Mouse (Mus musculus) cortical plate, adult 2 months (tissue): ENCODE measurements at regions not wholly inside any gene's neighbourhood (a gene's known extent, or its start where the extent isn't known, plus 50 kb on each side); places are given as distances from the start of the nearest gene placed in this dataset.

ENCODE experiments used
- CTCF ChIP-seq: fragments of 200-500 bp; IDR thresholded peaks from 2 replicates; pipeline ENCODE4 v1.5.1; 2011; ENCODE audit warnings: mild to moderate bottlenecking, control low read depth, low read length; ENCODE audit not compliant: insufficient read depth; ENCODE audit errors: extremely low read depth
- POLR2A ChIP-seq: fragments of 200-500 bp; IDR thresholded peaks from 2 replicates; pipeline ENCODE4 v1.6.1; 2011; ENCODE audit warnings: mild to moderate bottlenecking, low read length, control low read depth; ENCODE audit not compliant: insufficient read depth; ENCODE audit errors: extremely low read depth

DNA sequence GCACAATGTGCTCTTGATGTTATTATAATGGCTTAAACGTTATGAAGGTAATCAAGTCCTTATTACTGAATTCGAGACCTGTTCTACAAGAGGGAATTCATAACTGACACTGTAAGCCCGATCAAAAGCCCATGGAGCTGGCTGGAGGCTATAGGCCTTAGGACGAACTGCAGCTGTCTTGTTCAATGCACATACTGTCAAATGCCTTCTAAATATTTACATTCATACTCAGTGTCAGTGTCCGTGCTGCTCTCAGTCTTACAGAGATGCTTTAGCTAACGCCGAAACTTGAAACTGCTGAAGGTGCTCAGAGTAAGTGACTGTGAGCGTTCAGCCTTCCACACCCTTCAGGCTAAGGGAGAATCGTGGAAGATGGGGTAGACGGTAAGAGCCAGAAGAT lies 67.9 kb upstream of the Cnep1r1 start:
- TF ChIP-seq CTCF (no peak), POLR2A (no peak)
